Mouse (Mus musculus) cerebral cortex, adult 2 months (tissue): ENCODE results near the gene Ets1.

Experiments used
- WGBS: fragments of 180-500 bp; shearing (Covaris S2); methylation state at CpG from one replicate; pipeline ENCODE4 v1.1.7; 2018; 5-methylcytosine and 5-hydroxymethylcytosine counted together

Gene Ets1

DNA sequence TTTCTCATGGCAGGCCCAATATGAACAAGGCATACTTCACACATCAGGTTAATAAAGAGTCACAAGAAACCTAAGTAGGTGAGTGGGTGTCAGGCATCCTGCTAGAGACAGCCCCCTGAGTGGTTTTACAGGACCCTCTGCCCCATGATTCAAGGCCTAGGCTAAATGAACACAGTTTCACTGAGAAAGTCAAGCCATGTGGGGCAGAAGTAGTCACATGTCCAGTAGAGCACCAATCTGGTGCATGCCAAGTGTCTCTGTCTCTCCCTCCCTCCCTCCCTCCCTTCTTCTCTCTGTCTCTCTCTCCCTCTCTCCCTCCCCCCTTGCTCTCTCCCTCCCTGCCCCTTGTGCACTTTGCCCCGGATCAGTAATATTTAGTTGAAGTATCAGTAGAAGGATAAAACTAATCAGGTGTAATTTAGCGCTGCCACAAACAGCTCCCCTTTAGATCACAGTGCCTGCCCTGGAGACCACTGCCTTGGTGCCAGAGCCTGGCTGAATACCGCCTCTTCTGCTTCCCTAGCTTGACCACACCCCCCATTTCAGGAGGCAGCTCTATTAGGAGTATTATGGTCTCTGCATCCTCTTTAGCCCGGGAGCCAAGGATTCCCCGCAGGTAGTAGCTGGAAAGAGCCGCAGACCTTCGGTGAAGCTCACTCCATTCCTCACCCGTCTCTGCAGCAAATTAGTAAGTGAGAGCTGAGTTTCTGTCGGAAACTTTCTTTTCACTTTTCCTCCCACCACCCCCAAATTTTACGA, at the start of gene Ets1:
Gene Ets1 (plus strand): TSS at position 595 of the 759 bp plus-strand sequence.
- 4% methylated on average over 10 of the region's 10 CpGs for WGBS

DNA sequence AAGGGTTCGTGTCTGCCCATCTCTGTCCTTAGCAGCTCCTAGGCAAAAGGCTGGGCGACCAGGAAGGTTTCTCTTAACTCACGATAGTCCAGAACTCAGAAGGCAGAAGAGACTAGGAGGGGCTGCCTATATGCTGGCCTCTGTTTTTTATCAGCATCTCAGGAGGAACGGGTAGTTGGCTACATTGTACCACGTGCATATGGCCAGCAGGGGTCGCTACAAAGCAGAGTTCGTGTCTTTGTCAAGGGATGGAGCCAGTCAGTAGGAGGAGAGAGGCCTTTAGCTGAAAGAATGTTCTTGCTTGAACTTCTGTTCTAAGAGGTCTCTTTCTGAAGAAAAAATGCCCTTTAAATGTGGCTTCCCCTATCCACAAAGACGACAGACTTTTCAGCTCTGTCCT, 46.1 kb upstream of the Ets1 start:
- 12% methylated on average over 8 of the region's 8 CpGs for WGBS

DNA sequence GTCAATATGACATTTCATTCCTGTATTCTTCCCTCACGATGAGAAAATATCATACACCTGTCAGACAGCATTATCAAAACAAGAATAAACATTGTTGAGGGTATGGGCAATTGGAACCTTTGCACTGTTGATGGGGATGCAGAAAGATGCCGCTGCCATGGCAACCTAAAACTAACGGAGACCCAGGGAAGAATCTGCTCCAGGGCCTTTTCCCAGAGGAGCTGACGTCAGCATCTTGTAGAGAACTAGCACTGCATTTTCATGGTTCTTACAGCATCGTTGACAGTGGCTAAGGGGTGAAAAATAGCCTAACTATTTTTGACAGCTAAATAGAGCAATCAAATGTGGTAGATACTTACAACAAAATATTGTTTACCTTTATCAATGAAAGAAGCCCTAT, 45.5 kb upstream of the Ets1 start:
- 62% methylated on average over 5 of the region's 5 CpGs for WGBS

DNA sequence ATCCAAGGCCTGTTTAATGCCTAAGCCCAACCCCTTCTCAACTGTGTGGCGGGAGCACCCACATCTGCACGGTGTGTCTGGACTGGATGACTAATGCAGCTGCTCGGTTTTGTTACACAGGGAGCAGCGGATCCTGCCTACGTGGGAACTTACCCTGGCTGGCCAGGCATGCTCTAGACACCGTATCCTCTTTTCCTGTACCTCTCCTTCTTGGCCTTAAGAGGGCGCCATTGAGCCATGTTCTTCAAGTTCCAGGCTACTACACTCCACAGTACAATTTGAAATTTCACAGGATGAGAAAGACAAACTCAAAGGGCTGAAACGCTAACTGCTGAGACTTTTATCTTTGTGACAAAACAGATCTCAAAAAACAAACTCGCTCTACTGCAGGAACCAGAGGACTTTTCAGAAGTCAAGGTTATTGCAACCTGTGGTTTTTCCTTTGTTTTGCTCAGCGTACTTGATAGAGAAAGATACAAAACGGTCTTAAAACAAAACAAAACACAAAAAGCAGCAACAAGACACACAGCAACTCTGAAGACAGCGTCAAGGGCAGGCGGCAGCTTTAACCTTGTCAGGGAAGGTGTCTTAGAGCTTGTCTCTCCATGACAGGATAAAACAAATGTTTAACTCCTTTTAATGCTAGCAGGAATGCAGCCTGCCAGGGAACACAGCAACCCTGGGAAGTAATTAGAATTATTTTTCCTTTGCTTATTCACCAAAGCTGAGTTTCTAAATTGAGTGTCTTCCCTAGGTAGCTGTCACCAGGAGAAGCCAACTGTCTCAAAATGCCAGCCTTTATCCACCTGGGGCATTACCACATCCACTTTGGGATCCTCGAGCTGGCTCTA, 44.1 kb upstream of the Ets1 start:
- 7% methylated on average over 14 of the region's 14 CpGs for WGBS

DNA sequence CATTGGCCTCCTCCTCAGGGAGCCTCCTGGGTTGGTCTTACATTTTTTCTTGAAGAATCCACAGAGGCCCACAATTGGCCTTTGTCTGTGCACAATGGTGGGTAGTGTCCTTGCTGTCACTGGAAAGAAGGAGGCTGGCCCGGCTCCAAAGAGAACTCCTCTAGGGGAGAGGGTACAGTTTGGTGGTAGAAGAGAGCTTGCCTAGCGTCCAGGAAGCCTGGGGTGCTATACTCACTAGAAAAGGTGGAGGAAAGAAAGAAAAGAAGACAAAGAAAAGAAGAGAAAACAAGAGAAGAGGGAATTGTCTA, 43.5 kb upstream of the Ets1 start:
- WGBS = 61% methylated on average over 2 of the region's 2 CpGs

DNA sequence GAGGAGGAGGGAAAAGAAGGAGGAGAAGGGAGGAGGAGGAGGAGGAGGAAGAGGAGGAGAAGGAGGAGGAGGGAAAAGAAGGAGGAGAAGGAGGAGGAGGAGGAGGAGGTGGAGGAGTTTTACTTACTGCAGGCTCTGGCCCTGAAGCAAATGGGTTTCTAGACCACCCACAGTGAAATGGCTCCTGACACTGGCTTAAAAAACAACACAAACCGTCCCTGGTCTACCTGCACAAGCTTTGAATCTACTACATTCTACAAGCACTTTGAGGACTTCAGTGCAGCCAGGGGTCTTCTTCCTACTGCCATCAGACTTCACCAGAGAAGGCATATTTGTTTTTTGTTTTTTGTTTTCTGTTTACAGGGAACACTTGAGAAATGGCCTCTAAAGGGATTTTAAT, 42.2 kb upstream of the Ets1 start:
- 37% methylated on average over 1 of the region's 1 CpGs for WGBS

DNA sequence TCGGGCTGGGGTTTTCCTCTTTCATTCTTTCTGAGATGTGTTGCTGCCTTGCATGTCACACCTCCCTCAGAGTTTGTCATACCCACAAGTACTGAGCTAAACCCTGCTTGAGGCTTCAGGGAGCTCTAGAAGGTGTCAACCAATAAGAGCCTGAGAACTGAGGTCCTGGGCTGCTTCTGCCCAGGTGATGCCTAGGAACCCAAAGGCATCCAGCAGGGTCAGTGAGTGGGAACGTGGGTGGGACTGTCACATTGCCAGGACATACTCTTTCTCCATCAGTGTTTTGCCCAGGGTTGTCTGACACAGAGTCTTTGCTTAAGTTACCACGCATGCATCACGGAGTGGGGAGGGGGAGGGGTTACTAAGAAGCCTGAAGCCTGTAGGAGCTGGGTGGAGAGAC, 41.7 kb upstream of the Ets1 start:
- 42% methylated on average over 4 of the region's 4 CpGs for WGBS

DNA sequence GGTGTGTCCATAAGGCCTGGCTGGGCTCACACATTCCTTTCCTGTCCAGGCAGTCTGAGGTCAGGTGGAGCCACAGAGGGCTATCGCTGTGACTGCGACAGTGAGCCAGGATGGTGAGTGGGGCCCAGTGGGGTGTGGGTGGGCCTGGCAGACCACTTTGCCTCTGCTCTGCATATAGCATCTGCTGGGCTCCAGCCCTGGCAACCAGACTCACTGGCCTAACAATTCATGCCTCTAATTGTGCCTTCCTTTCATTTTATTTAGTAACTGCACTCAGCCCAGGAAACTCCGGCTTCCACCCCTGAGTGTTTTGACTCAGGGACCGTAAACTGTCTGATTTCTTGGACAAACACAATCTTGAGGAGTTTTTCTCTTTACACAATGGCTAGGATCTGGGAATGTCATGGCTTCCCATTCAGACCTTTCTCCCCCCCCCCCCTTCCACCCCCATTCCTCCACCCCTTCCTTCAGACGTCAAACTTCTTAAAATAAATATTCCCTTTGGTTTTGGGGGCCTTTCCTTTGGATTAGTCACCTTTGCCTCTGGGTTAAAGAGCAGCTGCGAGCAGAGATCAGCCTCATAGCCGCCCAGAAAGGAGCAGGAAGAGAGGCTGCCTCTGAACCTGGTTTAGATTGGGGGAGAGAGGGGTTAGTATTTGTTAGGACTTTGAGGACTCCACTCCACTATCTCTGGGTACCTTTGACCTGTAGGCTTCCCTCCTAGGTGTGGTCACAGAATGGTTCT, 40.8 kb upstream of the Ets1 start:
- 64% methylated on average over 7 of the region's 7 CpGs for WGBS

DNA sequence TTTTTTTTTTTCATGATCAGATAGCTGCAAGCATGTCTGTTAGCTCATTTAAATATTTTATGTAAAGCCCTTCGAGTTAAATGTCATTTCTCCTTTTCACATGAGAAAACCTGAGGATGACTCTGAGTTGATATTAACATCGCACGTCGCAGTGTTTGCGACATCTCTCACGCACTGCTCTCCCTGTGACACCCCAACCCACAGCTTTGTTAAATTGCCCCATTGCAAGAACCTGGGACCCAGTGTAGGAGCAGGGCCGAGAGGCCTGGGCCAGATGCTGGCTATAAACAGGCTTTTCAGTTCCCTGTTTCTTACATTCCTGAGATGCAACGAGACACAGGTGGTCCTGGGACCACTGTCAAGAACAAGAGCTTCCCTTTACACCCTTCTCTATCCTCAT, 39.7 kb upstream of the Ets1 start:
- 90% methylated on average over 8 of the region's 8 CpGs for WGBS

DNA sequence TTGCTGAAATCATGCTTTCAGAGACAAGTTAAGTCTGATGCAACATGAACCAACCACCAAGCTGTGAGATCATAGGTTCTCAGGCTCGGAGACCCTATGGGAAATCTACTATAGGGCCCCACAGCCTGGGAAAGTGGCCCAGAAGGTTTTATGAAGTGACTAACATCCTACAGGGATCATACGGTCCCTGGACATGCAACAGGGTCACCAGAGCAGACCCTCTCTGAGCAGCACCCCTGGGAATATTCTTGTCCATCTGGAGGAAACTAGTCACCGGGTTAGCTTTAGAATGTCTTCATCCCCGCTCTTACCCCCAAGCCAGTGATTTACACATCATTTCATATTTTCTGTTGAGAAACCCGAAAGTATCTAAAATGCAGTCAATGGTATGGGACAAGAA, 34.1 kb upstream of the Ets1 start:
- 96% methylated on average over 5 of the region's 5 CpGs for WGBS

DNA sequence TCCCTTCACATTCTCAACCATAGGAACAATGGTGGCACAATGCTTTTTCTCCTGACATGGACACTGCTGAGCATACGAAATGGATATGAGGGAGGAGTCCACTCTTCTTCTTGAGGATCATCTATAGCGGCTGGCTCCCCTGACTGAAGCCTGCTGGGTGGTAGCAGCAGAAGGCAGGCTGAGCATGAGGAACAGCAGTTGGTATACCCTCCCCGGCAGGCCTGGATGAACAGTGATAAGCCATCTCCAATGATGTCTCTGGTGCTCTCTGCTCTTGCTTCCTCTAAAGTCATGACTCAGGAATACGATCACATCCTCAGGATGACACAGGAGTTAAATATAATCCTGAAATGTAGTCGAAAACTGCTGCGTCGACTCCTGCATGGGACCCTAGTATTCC, 32.9 kb upstream of the Ets1 start:
- 86% methylated on average over 7 of the region's 7 CpGs for WGBS

DNA sequence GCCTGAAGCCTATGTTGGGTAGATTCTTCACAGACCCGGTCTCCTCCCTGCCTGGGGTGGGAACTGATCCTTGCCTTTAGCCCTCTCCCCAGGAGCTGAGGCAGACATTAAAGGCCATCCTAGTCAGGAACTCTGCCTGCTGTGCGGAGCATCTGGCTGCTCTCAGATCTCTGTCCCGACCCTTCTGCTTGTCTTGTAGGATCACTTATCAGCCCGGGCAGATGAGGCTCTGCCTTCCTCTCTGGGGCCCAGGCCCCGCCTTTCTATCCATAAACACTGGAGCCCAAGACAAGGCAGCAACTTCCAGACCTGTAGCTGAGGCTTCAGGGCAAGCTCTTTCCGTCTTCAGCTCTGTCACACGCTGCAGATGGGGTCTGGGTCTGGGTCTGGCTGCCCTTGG, 28.8 kb upstream of the Ets1 start:
- WGBS = 62% methylated on average over 7 of the region's 7 CpGs

DNA sequence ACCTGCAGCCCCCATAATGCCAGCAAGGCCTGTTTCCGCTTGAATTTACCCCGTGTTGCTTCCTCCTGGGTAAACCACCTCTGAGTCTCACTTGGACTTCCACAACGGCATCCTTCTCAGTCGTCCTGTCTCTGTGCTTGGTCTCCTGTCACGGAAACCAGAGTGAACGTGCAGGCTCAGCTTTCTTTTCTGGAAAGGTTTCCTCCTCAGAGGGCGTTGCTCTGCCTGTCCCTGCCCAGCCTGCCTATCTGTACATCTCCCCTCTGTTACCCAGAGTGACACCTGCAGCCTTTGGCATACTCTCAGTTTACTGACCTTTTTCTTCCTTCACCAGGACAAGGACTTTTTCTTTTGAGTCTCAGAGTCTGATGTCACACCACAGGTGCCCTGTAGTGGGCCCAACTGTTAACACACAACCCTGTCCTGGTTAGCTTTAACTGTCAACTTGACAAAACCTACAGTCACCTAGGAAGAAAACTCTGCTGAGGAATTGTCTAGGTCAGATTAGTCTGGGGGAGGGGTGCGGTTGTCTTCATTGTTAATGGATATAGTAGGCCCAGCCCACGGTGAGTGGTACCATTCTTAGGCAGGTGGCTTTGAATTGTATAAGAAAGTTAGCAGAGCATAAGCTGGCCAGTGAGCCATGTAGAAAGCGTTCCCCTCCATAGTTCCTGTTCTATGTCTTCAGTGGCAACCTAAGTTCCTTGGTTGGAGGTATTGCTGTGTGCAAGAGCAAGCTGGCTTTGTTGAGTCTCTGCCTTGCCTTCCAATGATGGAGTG, 27.0 kb upstream of the Ets1 start:
- 87% methylated on average over 10 of the region's 10 CpGs for WGBS

DNA sequence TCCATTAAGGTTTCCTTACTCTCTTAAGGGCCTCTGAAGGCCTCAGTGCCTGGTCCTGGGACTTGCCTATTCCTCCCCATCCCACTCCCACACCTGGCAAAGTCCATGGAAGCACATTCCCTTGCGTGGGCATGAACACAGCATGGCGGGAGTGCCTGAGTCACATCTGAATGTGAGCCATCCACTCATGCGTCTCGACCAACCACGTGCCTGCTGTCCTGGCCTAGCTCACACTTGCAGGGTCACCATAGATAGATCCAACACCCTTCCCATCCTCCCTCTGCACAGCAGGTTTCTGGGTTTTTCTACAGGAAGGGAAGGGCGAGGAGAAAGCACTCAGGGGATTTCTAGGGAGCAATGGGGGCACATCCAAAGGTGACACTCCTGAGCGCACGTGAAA, 25.8 kb upstream of the Ets1 start:
- WGBS = 81% methylated on average over 8 of the region's 8 CpGs

DNA sequence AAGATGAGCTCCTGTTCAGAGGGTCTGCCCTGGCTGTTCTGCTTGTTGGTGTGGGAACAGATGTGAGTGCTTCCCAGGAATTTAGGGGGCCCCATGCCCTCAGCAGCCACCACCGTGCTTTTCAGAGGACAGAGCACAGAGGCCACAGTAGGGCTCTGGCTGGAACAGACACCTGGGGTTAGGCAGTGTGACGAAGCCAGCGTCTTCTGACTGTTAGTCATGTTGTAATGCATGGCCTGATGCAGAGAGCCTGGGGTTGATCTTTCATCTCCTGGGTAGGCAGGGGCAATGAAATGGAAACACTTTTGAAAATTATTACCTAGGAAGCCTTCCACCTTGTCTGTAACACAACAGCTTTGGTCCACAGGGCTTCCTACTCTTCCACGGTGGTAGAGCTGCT, 25.4 kb upstream of the Ets1 start:
- 90% methylated on average over 4 of the region's 4 CpGs for WGBS

DNA sequence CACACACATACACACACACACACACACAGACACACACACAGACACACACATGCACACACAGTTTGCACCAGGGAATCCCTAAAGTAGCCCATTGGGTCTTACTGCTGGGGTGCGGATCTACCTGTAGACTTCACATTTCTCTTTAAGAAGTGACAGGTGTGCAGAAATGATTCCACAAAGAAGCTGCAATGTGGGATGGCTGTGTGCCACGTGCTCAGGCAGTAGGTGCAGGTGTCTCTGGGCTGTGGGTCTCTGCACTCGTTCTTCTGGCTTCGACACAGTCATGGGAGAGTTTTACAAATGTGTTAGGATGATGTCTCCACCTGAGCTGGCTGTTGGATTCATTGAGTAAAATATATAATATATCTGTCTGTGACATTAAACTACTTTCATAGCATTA, 24.7 kb upstream of the Ets1 start:
- 89% methylated on average over 4 of the region's 4 CpGs for WGBS

DNA sequence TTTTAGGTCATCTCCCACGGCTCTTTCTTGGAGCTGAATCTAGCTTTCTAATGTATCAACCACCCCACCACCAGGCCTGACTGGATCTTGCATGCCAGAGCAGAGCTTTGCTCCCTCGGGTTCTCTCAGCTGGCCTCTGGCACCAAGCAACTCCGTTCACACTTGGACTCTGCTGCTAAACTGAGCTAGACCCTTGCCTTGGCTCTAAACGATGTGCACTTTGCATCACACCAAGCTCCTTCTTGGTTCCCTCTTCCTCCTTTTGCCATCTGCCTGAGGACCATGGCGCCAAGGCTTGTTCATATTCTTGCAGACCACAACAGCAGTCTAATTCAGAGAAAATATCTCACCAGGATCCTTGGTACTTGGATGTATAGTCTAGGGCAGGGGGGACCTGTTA, 23.6 kb upstream of the Ets1 start:
- 86% methylated on average over 5 of the region's 5 CpGs for WGBS

DNA sequence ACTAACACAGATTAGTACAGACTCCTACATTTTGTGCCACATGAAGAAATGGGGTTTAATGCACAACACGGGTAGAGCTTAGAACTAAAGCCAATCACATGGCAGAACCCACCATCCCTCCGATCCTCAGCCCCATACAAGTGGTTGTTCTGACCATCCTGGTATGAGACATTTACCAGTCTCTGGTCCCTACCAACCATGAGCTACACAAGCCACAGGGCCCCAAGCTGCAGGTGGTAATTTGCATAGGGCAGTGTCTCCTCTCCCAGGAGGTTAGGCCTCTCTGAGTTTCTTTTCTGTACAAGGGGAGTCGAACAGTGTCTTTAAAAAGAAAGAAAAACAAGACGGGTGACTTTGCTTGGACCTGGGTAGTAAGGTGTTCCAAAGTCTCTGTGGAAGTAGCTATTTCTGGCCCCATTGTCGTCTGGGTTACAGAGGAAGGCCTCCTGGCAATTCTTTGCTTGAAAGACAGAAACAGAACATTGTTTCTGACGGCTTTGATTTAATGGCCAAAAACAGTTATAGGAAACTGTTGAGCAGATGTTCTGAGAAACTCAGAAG, 23.1 kb upstream of the Ets1 start:
- WGBS = 70% methylated on average over 6 of the region's 6 CpGs

DNA sequence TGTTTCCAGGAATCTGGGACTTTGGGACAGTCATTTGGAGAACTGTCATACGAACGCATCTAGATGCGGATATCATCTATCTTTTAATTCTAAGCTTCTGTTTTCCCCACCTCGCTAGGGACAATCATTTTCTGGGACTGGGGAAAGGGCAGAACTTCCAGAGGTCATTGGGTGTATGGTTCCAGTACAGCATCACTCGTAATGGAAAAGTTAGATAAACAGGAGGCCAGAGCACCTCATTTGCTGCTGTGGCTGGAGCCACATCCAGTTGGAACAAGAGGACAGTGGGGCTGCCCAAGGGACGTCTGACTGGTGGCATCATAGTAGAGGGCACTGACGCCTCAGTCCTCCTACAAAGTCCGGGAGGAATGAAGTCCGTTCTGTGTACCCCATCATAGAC, 21.8 kb upstream of the Ets1 start:
- 96% methylated on average over 9 of the region's 9 CpGs for WGBS

DNA sequence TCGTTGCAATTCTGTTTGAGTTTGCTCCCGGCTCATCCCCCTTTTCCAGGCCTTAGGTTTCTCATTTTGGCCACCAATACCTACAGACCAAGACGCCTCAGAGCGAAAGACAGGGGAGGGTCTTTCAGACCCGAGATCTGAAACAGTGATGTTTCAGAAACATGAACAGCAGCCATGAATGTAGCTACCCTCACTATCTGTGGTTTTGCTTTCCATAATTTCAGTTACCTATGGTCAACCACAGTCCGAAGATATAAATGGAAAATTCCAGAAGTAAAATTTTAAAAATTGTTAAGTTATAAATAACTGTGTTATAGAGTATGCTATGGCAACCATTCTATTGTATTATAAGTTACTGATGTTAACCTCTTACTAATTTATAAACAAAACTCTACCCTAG, 20.6 kb upstream of the Ets1 start:
- WGBS = 90% methylated on average over 6 of the region's 6 CpGs

DNA sequence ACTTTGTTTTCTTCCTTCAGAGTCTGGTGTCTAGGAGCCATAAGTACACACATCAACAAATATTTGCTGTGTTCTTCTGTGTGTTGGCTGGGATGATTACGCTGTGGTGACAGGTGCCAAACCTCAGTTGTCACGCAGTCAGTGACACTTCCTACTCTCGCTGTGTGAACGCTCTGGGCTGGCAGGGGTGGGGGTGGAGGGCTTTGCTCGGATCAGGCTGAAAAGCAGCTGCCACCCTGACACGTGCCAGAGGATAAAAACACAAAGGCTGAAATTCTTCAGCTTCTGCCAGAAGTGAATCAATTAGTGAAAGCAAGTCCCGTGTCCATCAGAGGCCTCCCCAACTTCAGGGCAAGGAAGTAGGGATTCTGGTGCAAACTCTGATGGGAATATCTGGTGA, 20.0 kb upstream of the Ets1 start:
- WGBS = 38% methylated on average over 7 of the region's 7 CpGs
